Mouse (Mus musculus): ENCODE data around the gene Cmtm7. TPM values are rescaled to one million over a fixed set of nuclear protein-coding genes. Genes with fewer than 3 reads are reported as not detected.
A peak's percentile ranks its signal among the peaks of the same experiment; 100 is the strongest.

Cmtm7 gene
- polyA plus RNA-seq, 1 experiment from 2014 or later, result 84.6 TPM

DNA sequence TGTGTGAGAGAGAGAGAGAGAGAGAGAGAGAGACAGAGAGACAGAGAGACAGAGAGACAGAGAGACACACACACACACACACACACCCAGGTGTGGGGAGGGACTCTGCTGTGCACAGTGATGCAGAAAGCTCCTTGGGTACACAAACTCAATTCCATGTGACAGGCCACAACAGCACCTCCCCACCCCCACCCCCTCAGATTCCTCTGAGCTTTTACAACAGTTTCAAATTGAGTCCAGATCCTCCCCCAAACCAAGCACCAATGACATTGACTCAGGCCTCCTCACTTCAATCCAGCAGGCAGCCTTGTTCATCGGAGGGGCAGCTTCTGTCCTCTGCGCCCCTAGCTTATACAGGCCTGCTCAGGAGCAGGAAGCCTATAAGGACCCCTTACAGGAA lies 14.1 kb downstream of the Cmtm7 start:
- Histone ChIP-seq H3K9me3 (ENCODE audit: control insufficient read depth, low read length) (peaks cover 2% of the 10 kb centered on the region; the same call in 1 of the 2 replicates), H3K27me3 (ENCODE audit: control insufficient read depth, insufficient read depth, low read length) (no peaks in the 10 kb centered on the region), H3K4me3 (ENCODE audit: low read depth, low read length) (no peak overlapping the region), H3K27ac (replicated peaks; ENCODE audit: low read depth, low read length) (peak overlapping the region; percentile 79), H3K4me2 (ENCODE audit: low read depth, severe bottlenecking) (no peak overlapping the region), H3K4me1 (ENCODE audit: control insufficient read depth, insufficient read depth, low read length) (peaks cover 15% of the 10 kb centered on the region), H3K9ac (ENCODE audit: low read length) (peak overlapping the region; percentile 43; the same call in 1 of the 2 replicates), H3K36me3 (ENCODE audit: control insufficient read depth, insufficient read depth, low read length) (no peaks in the 10 kb centered on the region; the same call in 1 of the 2 replicates)
- no peak for ATAC-seq (ENCODE audit: insufficient number of reproducible peaks, low FRiP score, low TSS enrichment, low read depth)
- no peak for DNase-seq (ENCODE audit: low spot score)
- WGBS, result 23% methylated on average over 2 of the region's 2 CpGs

DNA sequence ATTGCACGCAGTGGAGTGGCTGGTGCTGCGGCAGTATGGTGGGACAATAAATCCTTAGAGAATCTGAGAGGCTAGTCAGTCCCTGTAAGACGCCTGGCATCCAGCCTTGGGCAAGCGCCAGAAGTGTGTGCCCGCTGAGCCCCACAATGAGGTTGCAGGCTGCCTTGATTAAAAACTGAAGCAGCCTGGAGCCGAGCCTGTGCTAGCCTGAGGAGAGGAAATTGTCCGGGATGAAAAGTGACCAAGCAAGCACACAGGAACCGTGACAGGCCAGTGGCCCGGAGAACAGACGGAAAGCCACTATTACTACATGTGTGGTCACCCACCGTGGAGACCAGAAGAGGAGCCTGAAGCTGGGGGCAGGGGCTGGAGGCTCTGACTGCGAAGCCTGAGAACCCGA lies 14.6 kb downstream of the Cmtm7 start:
- 36% methylated on average over 13 of the region's 13 CpGs for WGBS
- Histone ChIP-seq H3K4me2 (ENCODE audit: low read depth, severe bottlenecking) (no peak overlapping the region), H3K4me1 (ENCODE audit: control insufficient read depth, insufficient read depth, low read length) (peaks cover 15% of the 10 kb centered on the region), H3K9ac (ENCODE audit: low read length) (no peak overlapping the region), H3K4me3 (ENCODE audit: low read depth, low read length) (no peak overlapping the region), H3K27me3 (ENCODE audit: control insufficient read depth, insufficient read depth, low read length) (no peaks in the 10 kb centered on the region), H3K9me3 (ENCODE audit: control insufficient read depth, low read length) (peaks cover 2% of the 10 kb centered on the region; the same call in 1 of the 2 replicates), H3K36me3 (ENCODE audit: control insufficient read depth, insufficient read depth, low read length) (no peaks in the 10 kb centered on the region; the same call in 1 of the 2 replicates), H3K27ac (replicated peaks; ENCODE audit: low read depth, low read length) (peak overlapping the region; percentile 70; the same call in 1 of the 2 replicates)
- no peak; the same call in 1 of the 2 replicates for ATAC-seq (ENCODE audit: insufficient number of reproducible peaks, low FRiP score, low TSS enrichment, low read depth)
- peak; percentile 49 for DNase-seq (ENCODE audit: low spot score)

DNA sequence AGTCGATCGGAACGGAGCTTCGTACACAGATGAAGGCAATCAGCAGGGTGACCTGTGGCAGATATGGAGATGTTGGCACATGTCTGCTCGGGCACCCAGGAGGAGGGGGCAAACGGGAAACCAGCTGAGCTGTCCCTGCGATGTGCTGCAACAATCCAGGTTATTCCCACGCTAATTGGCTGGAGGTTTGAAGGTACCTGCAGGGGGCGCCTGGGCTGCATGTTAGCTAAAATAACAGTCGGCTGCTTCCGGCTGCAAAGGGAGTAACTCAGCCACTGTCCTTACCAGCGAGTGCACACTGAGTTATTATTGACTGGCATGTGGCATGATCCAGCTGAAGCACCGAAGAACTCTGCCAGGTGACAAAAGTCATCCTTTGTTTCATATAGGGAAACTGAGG lies 18.3 kb downstream of the Cmtm7 start:
- no peak overlapping the region for H3K4me3 ChIP-seq (ENCODE audit: low read depth, low read length)
- H3K4me1 ChIP-seq (ENCODE audit: control insufficient read depth, insufficient read depth, low read length), result peaks cover 15% of the 10 kb centered on the region
- WGBS, result 63% methylated on average over 13 of the region's 13 CpGs
- no peak overlapping the region for H3K4me2 ChIP-seq (ENCODE audit: low read depth, severe bottlenecking)
- H3K36me3 ChIP-seq (ENCODE audit: control insufficient read depth, insufficient read depth, low read length), result peaks cover 6% of the 10 kb centered on the region
- H3K27me3 ChIP-seq (ENCODE audit: control insufficient read depth, insufficient read depth, low read length), result no peaks in the 10 kb centered on the region
- ATAC-seq (ENCODE audit: insufficient number of reproducible peaks, low FRiP score, low TSS enrichment, low read depth) (no peak), DNase-seq (ENCODE audit: low spot score) (peak; percentile 72)
- no peak overlapping the region for H3K27ac ChIP-seq (replicated peaks; ENCODE audit: low read depth, low read length)
- no peak overlapping the region for H3K9ac ChIP-seq (ENCODE audit: low read length)
- peaks cover 2% of the 10 kb centered on the region; the same call in 1 of the 2 replicates for H3K9me3 ChIP-seq (ENCODE audit: control insufficient read depth, low read length)

DNA sequence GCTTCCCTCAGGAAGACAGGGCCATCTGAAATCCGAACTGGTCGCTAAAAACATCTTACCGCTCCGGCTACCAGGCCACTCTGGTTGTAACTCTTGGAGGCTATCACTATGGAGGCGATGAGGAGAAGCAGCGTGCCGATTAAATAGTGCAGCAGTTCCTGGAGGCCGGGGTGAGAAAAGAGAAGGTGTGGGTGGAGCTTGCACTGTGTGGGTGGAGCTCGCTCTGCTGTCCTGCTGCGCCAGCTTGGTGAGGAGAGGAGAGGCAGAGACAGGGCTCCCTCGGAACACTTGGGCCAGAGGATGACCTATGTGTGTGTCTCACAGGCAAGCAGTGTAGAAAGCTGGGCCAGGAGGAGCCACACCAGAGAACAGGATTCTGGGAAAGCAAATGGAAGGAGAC lies 19.8 kb downstream of the Cmtm7 start:
- no peak overlapping the region for H3K27ac ChIP-seq (replicated peaks; ENCODE audit: low read depth, low read length)

DNA sequence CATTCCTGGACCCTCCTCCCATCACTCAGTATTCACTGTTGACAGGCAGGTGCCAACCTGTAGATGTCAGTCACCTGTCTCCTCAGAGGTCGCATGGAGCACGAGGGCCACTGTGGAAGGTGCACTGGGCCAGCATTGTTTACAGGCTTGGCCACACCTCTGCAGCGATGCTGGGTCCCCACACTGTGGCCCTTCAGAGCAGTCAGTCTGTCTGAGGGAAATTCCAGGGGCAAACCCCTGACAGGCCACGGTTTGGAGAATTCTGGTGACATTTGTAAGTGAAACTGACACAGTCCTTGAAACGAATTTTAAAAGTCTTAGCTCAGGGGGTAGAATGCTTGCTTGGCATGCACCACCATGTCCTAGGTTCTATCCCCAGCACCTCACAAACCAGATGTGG lies 21.3 kb downstream of the Cmtm7 start:
- DNase-seq (ENCODE audit: low spot score), result no peak
- H3K9ac ChIP-seq (ENCODE audit: low read length), result no peak overlapping the region
- no peaks in the 10 kb centered on the region for H3K9me3 ChIP-seq (ENCODE audit: control insufficient read depth, low read length)
- WGBS, result 82% methylated on average over 5 of the region's 5 CpGs
- no peak for ATAC-seq (ENCODE audit: insufficient number of reproducible peaks, low FRiP score, low TSS enrichment, low read depth)
- no peak overlapping the region for H3K27ac ChIP-seq (replicated peaks; ENCODE audit: low read depth, low read length)
- H3K36me3 ChIP-seq (ENCODE audit: control insufficient read depth, insufficient read depth, low read length), result peaks cover 6% of the 10 kb centered on the region
- H3K4me2 ChIP-seq (ENCODE audit: low read depth, severe bottlenecking), result no peak overlapping the region
- H3K4me3 ChIP-seq (ENCODE audit: low read depth, low read length), result no peak overlapping the region
- no peaks in the 10 kb centered on the region for H3K27me3 ChIP-seq (ENCODE audit: control insufficient read depth, insufficient read depth, low read length)
- H3K4me1 ChIP-seq (ENCODE audit: control insufficient read depth, insufficient read depth, low read length), result no peaks in the 10 kb centered on the region

More for the DNA sequence above, 19.8 kb downstream of the Cmtm7 start:
- H3K9ac ChIP-seq (ENCODE audit: low read length), result no peak overlapping the region
- no peaks in the 10 kb centered on the region for H3K27me3 ChIP-seq (ENCODE audit: control insufficient read depth, insufficient read depth, low read length)
- H3K4me2 ChIP-seq (ENCODE audit: low read depth, severe bottlenecking), result no peak overlapping the region
- no peak for ATAC-seq (ENCODE audit: insufficient number of reproducible peaks, low FRiP score, low TSS enrichment, low read depth)
- 67% methylated on average over 11 of the region's 11 CpGs for WGBS
- DNase-seq (ENCODE audit: low spot score), result no peak
- H3K4me1 ChIP-seq (ENCODE audit: control insufficient read depth, insufficient read depth, low read length), result peaks cover under 1% of the 10 kb centered on the region; the same call in 1 of the 2 replicates
- no peak overlapping the region for H3K4me3 ChIP-seq (ENCODE audit: low read depth, low read length)
- H3K9me3 ChIP-seq (ENCODE audit: control insufficient read depth, low read length), result peaks cover 2% of the 10 kb centered on the region; the same call in 1 of the 2 replicates
- H3K36me3 ChIP-seq (ENCODE audit: control insufficient read depth, insufficient read depth, low read length), result peaks cover 6% of the 10 kb centered on the region

DNA sequence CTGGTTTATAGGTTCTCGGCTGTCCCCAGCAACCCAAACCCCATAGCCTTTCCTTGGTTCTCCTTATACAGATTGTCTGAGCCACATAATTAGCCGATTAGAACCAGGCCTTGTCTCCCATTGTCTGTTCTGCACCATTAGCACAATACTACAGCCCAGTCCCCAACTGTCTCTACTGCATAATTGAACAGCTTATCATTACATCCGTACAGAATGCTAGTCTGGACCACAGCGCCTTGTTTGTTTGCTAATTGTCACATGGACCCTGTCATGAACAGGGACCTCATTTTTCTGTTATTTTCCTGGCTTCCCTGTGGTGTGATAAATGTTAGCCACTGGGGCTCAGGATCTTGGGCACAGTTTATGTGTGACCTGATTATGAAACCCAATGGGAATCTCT lies 21.8 kb downstream of the Cmtm7 start:
- no peak overlapping the region for H3K9ac ChIP-seq (ENCODE audit: low read length)

DNA sequence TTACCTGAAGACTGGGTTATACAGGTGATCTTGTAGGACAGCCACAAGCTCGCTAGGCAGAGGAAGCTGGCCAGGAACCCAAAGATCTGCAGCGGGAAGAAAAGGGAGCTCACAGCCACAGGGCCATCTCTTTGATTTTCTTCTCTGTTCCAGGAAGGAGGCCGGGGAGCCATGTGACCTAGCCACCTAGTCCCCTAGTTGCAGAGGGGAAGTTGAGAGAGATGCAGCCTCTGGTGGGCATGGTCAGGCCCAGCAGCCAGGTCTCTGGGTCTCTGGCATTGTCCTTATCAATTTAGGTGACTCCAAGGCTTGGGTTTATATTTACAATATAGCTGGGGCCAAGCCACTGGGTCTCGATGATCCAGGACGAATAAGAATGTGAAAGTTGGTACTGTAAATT lies 22.9 kb downstream of the Cmtm7 start:
- Histone ChIP-seq H3K9ac (ENCODE audit: low read length) (no peak overlapping the region), H3K4me1 (ENCODE audit: control insufficient read depth, insufficient read depth, low read length) (no peaks in the 10 kb centered on the region), H3K9me3 (ENCODE audit: control insufficient read depth, low read length) (no peaks in the 10 kb centered on the region), H3K27me3 (ENCODE audit: control insufficient read depth, insufficient read depth, low read length) (no peaks in the 10 kb centered on the region), H3K36me3 (ENCODE audit: control insufficient read depth, insufficient read depth, low read length) (peaks cover 6% of the 10 kb centered on the region), H3K4me2 (ENCODE audit: low read depth, severe bottlenecking) (no peak overlapping the region), H3K27ac (replicated peaks; ENCODE audit: low read depth, low read length) (no peak overlapping the region), H3K4me3 (ENCODE audit: low read depth, low read length) (no peak overlapping the region)
- ATAC-seq (ENCODE audit: insufficient number of reproducible peaks, low FRiP score, low TSS enrichment, low read depth) (no peak), DNase-seq (ENCODE audit: low spot score) (no peak)
- WGBS, result 89% methylated on average over 5 of the region's 5 CpGs

More for the DNA sequence above, 21.8 kb downstream of the Cmtm7 start:
- H3K4me2 ChIP-seq (ENCODE audit: low read depth, severe bottlenecking), result no peak overlapping the region
- no peak for ATAC-seq (ENCODE audit: insufficient number of reproducible peaks, low FRiP score, low TSS enrichment, low read depth)
- H3K27me3 ChIP-seq (ENCODE audit: control insufficient read depth, insufficient read depth, low read length), result no peaks in the 10 kb centered on the region
- DNase-seq (ENCODE audit: low spot score), result no peak
- no peak overlapping the region for H3K4me3 ChIP-seq (ENCODE audit: low read depth, low read length)
- H3K36me3 ChIP-seq (ENCODE audit: control insufficient read depth, insufficient read depth, low read length), result peaks cover 6% of the 10 kb centered on the region
- H3K4me1 ChIP-seq (ENCODE audit: control insufficient read depth, insufficient read depth, low read length), result no peaks in the 10 kb centered on the region
- 92% methylated on average over 4 of the region's 4 CpGs for WGBS
- no peaks in the 10 kb centered on the region for H3K9me3 ChIP-seq (ENCODE audit: control insufficient read depth, low read length)
- H3K27ac ChIP-seq (replicated peaks; ENCODE audit: low read depth, low read length), result no peak overlapping the region

DNA sequence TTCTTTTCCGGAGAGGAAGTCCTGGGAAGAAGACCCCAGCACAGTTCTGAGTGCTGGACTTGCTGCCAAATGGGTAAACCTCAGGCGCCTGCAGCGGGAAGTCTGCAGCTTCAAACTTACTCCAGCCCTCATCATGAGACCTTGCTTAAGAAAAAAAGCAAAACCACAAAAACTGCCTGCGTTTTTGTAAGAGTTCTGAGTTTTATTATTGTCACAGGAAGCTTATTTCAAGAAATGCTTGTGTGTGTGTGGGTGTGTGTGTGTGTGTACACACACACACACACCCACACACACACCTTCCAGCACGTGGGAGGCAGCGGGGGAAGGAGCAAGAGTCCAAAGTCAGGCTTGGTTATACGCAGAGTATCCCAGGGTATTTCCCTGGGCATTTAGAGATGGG lies 23.4 kb downstream of the Cmtm7 start:
- no peaks in the 10 kb centered on the region for H3K9me3 ChIP-seq (ENCODE audit: control insufficient read depth, low read length)
- no peak overlapping the region for H3K4me2 ChIP-seq (ENCODE audit: low read depth, severe bottlenecking)
- no peak overlapping the region for H3K9ac ChIP-seq (ENCODE audit: low read length)
- no peak overlapping the region for H3K4me3 ChIP-seq (ENCODE audit: low read depth, low read length)
- 85% methylated on average over 7 of the region's 7 CpGs for WGBS
- no peaks in the 10 kb centered on the region for H3K4me1 ChIP-seq (ENCODE audit: control insufficient read depth, insufficient read depth, low read length)
- H3K27me3 ChIP-seq (ENCODE audit: control insufficient read depth, insufficient read depth, low read length), result no peaks in the 10 kb centered on the region
- peaks cover 6% of the 10 kb centered on the region for H3K36me3 ChIP-seq (ENCODE audit: control insufficient read depth, insufficient read depth, low read length)
- no peak overlapping the region for H3K27ac ChIP-seq (replicated peaks; ENCODE audit: low read depth, low read length)
- ATAC-seq (ENCODE audit: insufficient number of reproducible peaks, low FRiP score, low TSS enrichment, low read depth) (no peak), DNase-seq (ENCODE audit: low spot score) (no peak)

All from limb, embryonic 11.5 days (tissue).